Mouse (Mus musculus): ENCODE measurements around the gene Capn13.
A peak's percentile ranks its signal among the peaks of the same experiment; 100 is the strongest.
"Not testable (repeated sequence)": the region's sequence is repeated elsewhere in the genome, so short reads cannot be mapped to it uniquely, and the experiment has no call there.

The Capn13 gene

DNA sequence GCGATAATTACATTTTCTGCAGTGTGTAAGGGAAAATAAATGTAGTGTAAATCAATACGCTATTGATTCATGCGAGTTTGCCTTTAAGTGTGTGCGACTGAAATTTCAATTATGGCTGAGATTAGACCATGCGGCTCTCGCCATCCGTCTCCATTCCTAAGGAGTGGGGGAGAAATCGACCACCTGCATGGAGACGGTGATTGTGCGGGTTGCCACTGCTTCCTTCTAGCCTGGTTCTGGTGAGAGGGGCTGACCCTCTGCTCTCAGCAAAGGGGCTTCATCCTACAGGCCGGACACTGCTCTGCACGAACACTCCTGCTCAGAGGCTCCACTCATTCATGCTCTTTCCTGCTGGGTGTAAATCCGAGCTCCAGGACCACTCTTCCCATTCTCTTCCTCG is 58.0 kb downstream of the Capn13 start:
- no peak for DNase-seq (ENCODE audit: low read depth)

DNA sequence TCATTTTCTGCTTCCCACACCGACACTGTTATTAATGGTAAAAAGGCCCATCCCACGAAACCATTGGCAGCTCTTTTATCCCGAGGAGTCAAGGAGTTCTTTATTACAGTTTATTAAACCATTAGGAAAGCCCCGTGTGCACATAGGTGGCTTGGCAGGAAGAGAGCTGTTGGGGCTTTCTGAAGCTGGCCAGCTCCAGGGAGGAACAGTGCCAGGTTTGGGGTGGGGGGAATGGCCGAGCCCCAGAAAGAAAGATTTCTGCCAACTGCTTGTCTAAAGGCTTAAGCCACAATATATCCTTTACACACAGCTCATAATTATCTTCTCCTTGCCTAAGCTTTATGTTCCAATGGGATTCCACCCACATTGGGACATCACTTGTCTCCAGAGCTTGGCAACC is 71.6 kb downstream of the Capn13 start:
- DNase-seq (ENCODE audit: low read depth), result no peak

DNA sequence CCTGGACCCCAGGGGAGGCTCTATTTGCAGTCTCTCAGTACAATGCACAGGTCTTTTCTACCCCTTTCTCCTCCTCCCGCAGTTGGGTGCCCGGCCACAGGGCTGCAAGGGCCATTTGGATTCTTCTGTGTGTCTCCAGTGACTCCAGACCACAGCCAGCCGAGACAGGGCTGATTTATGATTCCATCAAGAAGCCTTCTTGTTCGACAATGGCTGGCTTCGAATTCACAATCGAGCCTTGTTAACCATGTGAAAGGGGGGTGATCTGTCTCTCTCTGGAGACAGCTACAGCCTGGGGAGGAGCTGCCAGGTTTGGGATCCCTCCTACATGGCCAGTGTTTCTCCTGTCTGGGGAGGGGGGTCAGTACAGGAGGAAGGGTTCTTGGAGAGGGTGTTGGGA is 75.4 kb downstream of the Capn13 start:
- DNase-seq (ENCODE audit: low read depth), result no peak

DNA sequence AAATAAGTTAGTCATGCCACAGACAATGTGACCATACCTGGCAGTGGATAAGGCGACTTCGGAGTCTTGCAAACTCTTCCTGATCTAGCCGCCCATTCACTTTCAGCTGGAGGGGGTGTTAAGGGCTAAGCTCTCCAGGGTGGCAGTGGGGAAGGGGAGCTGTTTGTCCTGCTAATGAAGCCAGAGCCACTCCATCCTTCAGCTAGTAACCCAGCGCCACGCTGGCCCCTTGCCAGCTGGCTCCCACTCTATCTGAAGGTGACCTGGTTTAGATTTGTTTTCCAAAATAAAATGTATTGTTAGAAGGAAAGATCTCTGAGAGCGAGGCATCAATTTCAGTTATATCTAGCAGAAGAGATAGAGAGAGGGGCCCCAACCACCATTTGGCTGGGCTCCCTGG is 75.9 kb downstream of the Capn13 start:
- DNase-seq (ENCODE audit: low read depth), result no peak

DNA sequence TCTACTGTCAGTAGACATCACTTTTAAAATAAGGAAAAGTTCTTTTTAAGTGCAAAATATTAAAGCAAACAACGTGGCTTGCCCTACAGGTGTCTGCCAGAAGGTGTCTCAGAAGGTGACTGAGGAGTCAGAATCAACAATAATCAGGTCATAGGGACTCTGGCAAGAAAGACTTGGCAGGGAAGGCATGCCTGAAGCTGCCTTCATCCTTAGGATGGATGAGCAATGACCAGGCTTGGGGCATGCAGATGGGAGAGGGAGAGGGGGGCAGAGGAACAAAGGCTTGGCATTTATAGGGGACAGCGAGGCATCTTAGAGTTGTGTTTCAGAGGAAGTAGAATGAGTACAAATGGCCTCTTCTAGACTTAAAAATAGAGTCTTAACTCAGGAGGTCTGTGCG is 76.7 kb downstream of the Capn13 start:
- no peak for DNase-seq (ENCODE audit: low read depth)

DNA sequence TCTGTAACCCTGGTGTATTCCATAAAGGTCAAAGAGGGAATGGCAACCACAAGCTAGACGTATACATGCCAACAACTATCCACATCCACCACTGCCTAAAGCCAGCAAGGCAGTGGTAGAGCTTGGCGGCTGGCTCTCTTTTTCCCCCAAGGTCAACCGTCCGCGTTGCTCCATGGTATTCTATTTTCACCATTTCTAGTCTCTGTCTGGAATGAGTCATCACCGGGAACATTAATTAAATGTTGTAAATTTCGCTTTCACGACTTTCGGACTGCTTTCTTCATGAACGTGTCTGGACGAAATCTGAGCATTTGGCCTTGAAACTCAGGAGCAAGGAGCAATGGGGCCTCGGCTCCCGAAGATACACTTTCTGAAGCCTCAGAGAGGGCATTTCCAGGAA is 85.9 kb downstream of the Capn13 start:
- no peak for DNase-seq (ENCODE audit: low read depth)

DNA sequence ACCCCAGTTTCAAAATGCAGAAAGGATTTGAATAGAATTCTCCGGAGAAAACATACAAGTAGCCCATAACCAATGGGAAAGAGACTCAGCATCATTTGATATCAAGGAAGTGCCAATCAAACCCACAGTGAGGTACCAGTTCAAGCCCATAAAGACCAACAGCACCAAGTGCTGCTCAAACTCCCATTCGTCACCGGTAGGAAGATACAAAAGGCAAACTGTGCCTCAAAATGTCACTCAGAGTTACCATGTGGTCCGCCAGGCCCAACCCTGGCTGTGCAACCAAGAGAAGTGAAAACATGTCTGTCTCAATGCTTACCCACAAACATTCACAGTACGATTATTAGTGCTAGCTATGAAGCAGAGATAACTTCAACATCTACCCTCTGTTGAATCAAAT is 89.2 kb downstream of the Capn13 start:
- DNase-seq (ENCODE audit: low read depth), result no peak

DNA sequence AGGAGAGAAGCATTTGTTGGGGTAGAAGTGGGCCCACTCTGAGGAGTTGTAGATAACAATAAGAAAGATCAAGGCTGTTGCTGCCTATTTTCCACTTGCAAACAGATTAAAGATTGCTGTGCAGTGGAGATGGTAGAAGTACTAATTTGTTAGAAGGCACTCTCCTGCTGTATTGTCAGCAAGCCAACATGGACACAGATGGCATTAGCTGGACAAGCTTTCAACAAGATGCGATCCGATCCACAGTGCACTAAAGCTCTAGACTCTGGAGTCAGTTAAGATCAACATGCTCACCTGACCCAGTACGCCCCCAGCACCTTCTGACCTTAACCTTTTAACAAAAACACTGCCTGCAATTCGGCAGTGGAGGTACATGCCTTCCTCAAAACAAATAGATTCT is 92.0 kb downstream of the Capn13 start:
- no peak for DNase-seq (ENCODE audit: low read depth)

DNA sequence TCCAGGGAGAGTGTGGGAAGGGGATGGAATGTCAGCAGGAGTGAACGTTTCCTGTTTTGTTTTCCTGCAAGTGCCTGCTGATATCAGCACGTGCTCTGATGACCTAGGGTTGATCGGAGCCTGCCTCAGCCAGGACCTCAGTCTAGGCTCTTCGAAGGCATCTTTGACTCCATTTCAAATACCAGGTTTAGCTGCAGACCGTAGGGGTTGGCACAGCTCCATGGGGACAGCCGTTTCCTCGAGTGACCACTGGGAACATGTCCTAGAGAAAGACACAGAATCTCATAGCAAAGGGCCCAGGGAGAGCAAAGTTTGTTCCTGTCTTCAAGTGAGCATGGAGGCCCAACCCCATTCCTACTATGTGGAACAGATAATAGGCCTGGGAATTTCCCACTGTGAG is 94.0 kb downstream of the Capn13 start:
- DNase-seq (ENCODE audit: low read depth), result no peak

DNA sequence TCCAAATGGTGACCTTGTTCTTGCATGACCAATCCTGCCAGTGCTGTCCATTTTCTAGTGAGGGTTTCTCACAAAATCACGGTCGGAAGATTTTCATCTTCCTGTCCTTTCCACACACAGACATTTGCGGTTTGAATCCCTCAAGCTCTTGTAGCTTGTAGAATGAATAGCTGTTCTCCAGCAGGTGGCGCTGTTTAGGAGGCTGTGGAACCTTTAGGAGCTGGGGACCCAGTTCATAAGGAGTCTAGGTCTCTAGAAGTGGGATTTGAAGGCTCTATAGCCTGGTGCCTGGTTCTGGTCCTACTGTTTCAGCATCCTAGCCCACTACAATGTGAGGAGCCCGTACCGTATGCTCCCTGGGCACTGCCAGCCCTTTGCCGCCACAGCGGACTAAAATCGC is 95.0 kb downstream of the Capn13 start:
- peak; percentile 92 for DNase-seq (ENCODE audit: low read depth)

DNA sequence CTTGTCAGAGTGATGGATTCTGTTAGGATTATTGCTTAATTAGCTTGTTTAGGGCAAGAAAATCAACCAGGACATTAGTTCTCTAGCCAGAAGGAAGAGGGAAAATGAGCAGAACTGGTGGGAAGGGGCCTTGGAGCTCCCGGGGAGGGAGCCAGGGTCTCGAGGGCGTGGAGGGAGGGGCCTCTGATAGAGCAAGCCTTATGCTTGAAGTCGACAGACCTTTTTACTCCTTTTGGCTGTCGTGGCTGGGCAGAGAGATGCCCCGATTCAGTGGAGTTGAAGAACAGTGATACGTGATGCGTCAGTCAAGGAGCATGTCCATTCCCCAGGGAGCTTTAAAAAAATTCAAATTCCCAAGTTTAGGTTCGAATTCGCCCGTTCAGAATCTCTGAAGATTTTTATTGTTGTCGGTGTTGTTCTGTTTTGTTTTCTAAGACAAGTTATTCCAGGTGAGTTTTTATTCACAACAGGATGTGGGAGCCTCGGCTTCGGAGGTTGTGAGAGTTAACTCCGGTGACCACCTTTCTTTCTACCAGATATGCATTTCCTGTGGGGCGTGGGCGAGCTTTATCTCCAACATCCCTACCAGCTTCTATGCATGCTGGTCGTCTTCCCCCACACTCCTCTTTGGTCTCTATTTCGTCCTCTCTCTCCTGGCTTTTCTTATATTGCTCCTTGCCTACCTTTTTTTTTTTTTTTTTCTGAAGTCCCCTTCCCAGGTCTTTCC is 96.4 kb downstream of the Capn13 start:
- no peak for DNase-seq (ENCODE audit: low read depth)

DNA sequence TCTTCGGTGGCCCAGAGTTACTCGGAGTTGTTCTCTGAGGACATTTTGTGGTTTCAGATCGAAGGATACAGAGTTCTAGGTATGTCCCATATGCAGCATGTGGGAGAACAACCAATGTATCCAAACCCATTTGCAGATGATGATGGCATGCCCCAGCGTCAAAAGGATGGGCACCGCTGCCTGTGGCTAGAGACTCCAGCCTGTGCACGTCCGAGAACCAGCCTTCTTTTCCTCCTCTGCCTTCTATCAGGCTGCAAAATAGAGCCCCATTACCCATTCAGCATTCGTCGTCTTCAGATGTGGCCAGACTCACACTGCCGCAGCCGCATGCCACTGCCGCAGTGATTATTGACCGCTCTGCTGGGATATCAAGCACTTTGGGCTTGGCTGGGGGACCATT is 97.0 kb downstream of the Capn13 start:
- DNase-seq (ENCODE audit: low read depth), result no peak

DNA sequence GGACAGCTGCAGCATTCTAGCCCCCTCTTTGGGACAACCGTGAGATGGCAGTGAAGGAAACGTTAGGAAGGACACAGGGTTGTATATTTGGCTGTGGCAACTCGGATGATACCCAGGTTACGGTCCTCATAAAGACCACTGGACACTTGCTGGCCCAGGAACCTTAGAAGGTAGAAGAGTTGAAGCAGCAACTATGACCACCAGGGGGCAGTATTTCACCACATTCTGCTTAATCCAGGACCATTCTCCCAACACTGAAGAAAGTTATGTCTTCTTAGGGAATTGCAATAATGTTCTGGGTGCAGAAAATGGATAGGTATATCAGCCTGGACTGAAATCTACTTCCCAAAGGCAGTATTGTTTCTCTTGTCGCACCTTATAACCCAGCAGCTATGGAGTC is 97.4 kb downstream of the Capn13 start:
- peak; percentile 88 for DNase-seq (ENCODE audit: low read depth)

DNA sequence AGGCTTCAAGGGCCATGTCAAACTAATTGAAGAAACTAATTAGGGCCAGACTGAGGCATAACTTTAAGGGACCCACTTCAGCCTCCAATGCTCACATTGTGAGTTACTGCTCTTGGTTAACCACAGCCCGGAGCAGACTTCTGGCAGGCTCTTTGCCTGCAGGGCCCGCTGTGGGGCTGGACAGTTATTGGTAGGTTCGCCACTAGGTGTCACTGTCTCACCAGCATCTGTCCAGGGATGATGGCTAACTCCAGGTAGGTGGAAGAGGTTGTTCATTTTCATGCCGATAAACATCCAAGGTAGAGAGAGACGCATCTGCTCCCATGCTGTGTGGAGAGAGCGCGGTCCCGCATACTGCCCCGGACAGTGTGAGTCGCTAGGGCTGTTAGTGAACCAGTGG is 98.6 kb downstream of the Capn13 start:
- DNase-seq (ENCODE audit: low read depth), result peak; percentile 92

DNA sequence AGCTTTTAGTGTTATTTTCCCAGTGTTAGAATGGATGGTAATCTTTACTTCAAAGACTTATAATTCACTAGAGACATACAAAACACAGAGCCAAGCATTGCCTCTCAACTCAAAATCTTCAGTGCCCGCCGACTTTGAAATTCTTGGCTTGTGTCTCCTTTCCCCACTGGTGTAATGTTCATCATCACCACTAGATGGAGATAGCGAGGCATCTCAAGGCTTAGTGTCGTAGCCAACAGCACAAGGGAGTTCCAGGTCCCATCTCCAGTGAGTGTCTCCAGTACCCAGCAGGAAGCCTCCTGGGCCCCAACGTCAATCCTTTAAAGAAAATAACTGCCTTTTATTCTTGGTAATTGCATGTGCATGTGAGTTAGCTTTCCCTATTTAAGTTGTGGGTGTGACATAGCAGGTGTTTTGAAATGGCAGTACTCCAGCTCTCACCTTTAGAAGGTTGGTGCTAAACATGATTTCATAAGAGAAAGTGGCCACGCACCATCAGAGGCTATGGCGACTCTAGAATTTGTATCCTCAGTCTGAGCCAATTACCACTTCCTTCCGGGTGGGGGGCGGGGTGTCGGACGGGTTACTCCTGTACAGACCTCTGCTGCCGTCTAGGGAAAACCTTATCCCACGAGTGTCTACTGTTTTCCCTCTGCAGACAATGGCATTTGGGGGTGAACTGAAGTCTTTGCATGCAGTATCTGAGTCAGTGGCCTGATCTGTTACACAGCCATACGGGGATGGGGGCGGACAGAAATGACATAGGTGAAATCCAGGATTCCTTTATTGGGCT is 99.2 kb downstream of the Capn13 start:
- peak; percentile 91 for DNase-seq (ENCODE audit: low read depth)

DNA sequence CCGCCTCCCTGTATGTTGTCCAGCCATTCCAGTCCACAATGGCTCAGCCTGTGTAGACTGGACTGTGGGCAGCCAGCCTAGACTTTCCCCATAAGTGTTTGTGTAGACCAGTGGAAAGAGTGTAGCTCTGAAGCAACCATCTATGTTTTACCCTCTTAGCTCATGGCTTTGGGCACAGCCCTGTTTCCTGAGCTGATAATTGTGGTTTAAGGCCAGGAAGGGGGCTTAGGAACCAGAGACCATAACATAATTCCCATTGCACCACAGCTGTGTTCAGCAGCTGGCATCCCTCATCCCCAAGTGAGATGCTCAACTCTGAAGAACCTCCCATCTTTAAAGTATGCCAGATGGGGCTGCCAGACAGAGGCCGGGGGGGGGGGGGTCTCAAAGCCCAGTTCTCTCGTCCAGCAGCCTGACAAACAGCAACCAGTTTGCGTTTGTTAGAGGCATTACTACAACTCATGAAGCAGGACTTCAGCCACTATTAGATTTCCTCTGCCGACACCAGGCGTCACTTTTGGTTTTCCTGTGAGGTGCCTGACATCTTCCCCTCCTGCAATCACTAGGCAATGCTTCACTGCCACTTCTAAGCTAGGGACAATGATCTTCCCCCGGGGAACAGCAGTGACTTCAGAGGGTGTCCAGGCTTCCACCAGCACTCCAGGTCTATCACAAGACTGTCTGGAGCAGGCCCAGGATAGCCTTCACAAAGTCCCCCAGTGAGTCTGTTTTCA is 100.4 kb downstream of the Capn13 start:
- DNase-seq (ENCODE audit: low read depth), result peak; percentile 28

DNA sequence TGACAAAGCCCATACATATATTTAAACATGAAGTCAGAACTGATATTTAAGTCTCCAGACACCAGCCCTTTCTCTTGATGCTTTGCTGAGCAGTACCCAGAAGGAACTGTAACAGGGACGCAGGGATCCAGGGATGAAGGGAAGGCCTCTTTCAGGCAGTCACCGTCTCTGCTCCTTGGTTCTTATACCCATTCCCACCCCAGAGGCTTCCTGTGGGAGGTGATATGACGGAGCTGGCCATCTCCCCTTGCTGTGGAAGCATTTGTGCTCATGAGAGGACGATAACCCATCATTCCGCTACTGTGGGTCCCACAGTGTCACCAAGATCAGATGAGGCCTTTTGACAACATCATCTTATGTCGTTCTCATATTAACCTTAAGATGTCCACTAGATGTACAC is 101.7 kb downstream of the Capn13 start:
- DNase-seq (ENCODE audit: low read depth), result no peak

DNA sequence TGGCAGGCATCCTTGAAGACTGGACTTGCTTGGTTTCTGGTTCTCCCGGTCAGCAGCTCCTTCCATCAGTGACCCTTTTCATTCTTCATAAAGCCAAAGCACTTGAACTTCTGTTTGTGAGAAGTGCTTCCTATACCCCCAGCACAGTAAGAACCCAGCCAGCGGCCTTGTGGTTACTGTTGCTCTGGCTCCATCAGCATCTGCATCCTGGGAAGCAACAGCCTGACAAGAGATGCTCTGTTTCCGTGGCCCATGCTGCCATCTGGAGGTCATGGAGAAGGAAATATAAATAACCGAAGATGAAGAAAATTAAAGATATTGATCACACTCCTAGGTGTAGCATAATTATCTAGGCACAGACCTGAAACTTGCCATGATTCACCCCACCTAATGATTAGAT is 103.8 kb downstream of the Capn13 start:
- peak; percentile 92 for DNase-seq (ENCODE audit: low read depth)

DNA sequence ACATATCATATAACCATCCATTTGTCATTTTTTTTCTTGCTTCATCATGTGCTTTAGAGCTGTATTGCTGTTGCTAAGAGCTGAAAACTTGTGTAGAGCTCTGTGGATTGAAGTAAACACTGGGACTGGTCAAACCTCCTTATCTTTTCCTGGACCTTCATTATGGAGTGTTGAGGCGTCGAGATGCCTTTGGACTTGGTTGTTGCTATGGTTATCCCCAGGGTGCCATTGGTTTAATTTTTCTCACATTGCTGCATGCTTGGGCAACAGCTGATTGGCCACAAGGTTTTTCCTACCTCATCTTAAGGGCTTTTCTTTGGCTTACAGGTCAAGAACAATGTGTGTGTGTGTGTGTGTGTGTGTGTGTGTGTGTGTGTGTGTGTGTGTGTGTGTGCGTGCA is 107.4 kb downstream of the Capn13 start:
- peak; percentile 50 for DNase-seq (ENCODE audit: low read depth)

DNA sequence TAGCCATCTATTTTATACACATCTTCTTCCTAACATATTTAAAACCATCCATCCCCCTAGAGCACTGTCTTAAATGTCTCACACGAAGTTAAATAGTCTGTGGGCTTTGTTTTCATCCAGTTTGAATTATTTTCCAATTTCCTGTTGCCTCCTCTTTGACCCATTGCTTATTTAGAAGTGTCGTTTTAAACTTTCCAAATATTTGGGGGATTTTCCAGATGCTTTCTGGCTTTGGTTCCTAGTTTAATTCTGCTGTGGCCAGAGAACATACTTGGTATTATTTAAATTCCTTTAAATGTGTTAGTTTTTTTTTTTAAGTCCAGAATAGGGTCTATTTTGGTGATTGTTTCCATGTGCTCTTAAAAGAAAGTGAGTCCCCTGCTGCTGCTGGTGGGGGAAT is 116.4 kb downstream of the Capn13 start:
- DNase-seq (ENCODE audit: low read depth), result peak; percentile 37

DNA sequence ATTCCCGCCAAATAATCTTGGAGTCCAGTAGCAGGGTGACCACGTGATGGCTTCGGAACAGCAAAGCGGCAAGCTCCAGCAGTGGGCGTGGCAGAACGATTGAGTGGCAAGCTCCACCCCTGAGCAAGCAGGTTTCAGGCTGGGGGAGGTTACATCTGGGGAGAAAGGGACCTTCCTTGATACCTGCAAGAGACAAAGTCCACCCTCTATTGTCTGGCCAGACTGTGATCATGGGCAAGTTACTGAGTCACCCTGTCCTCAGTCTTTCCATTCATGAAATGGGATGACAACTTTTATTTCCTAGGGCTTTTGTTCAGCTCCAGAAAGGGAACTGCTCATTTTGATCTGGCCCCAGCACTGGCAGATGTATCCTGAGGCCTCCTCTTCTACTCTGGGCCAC is 118.0 kb downstream of the Capn13 start:
- not testable (repeated sequence) for DNase-seq (ENCODE audit: low read depth)

DNA sequence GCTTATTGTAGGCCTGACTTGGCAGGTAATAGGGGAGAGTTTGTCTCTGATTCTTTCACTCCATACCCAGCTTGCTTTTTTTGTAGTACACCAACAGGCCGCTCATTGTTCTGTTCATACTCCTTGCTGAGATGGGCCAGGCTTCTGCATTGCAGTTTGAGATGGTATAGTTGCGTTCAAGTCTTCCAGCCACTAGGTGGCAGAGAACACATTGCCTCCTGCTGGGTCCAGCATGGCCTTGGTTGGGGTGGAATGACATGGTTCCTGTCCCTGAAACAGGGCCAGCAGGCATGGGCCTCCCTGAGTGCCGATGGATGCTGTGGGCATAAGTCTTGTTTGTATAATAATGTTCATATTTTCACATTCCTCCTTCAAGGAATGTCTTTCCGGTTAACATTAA is 122.9 kb downstream of the Capn13 start:
- no peak for DNase-seq (ENCODE audit: low read depth)

DNA sequence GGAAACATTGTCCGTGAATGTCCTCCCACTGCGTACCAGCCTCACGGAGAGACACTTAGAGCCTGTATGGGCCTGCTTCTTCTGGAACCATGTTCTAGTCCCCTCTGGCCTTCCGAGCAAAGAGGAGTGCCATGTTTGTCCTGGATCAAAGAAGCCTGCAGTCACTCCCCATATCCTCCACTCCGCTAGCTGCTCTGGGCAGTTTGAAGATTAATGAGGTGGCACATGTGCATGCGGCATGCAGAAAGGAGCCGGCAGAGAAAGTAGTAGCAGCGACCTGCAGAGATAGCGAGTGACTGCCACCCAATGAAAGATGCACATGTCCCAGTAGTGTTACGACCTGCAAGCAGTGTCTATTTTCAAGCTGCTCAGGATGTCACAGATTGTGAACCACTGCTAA is 125.6 kb downstream of the Capn13 start:
- no peak for DNase-seq (ENCODE audit: low read depth)

Measured in NIH3T3 (cell line).